Mouse (Mus musculus): Measurements from ENCODE around the gene Mamstr. TPM values are rescaled to one million over a fixed set of nuclear protein-coding genes. Genes with fewer than 3 reads are reported as not detected.

Gene Mamstr
- polyA plus RNA-seq, 1 experiment from 2014 or later, result 2.3 TPM

DNA sequence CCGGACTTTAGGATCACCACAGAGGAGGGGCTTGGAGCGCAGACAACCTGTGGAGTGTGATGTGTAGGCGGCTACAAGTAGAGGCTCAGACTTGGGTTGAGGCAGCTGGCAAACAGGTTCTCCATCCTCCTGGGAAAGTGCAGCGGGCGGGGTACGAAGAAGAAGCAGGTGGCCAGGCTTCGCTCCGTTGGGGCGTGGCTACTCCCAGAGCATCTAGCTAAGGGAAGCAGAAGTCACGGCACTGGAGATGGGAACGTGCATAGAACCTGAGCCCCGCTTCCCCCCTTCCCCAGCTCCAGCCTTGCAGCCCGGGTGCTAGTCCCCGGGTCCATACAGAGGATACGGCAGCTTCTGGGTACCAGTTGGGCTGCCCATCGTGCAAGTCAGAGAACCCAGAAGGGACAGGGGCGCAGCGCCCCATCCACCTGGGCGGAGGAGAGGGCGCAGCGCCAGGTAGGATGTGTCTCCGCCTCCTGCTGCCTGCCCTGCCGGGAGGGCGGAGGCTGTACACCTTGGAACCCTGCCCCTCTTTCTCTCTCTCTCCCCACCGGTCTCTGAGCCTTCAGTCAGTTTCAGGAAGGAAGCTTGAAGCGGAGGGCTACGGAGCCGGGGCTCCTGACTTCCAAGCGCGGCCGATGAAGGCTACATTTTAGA lies 22.6 kb upstream of the Mamstr start, which contains the start of gene Fut1:
TSS of gene Fut1 (plus strand) at position 248 of the 654 bp plus-strand sequence.
- 8% methylated on average over 31 of the region's 31 CpGs for WGBS
- peak within 1 kb of the TSS; percentile 33 for H3K4me3 ChIP-seq
- no peak for DNase-seq (ENCODE audit: low spot score)

DNA sequence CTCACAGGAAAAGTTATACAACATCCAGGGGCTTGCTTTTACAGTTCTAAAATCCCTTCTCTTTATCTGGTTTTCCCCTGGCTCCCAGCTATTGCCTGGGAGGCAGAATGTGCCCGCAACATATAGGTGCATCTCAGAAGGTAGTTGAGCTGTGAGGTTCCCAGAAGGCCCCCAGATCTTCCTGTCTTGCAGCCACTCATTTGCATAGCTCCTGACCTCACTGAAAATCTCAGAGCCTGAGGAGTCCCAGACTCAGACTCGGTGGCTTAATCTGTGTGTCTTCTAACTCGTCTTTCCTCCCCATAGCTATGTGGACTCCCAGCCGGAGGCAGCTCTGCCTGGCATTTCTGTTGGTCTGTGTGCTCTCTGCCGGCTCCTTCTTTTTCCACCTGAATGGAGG lies 21.5 kb upstream of the Mamstr start:
- Histone ChIP-seq H3K4me1 (peaks cover 8% of the 10 kb centered on the region), H3K4me3 (no peak overlapping the region), H3K27ac (no peak overlapping the region), H3K27me3 (ENCODE audit: insufficient read depth, poor library complexity, severe bottlenecking) (peaks cover 73% of the 10 kb centered on the region), H3K9me3 (no peaks in the 10 kb centered on the region), H3K36me3 (no peaks in the 10 kb centered on the region)
- no peak for DNase-seq (ENCODE audit: low spot score)
- 77% methylated on average over 5 of the region's 5 CpGs for WGBS

More for the DNA sequence above, 22.6 kb upstream of the Mamstr start, which contains the start of gene Fut1:
- Histone ChIP-seq H3K4me1 (peaks cover 8% of the 10 kb centered on the region), H3K9me3 (no peaks in the 10 kb centered on the region), H3K27me3 (ENCODE audit: insufficient read depth, poor library complexity, severe bottlenecking) (peaks cover 68% of the 10 kb centered on the region), H3K27ac (no peak within 1 kb of the TSS), H3K36me3 (no peaks in the 10 kb centered on the region)

DNA sequence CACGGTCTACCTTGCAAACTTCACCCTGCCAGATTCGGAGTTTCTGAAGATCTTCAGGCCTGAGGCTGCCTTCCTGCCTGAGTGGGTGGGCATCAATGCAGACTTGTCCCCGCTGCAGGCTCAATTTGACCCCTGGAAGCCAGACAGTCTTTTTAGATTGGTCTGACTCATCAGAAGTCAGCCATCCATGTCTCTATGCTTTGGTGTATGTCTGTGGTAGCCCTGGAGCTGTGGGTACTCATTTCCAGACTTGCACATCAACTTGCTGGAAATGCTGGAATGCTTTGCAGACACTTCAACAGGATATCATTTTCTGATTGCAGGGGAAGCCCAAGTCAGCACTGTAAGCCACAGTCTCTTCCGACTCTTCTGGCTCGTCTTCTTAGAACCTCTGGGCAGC lies 20.2 kb upstream of the Mamstr start:
- Histone ChIP-seq H3K4me1 (peaks cover 8% of the 10 kb centered on the region), H3K27ac (no peak overlapping the region), H3K36me3 (no peaks in the 10 kb centered on the region), H3K27me3 (ENCODE audit: insufficient read depth, poor library complexity, severe bottlenecking) (peaks cover 73% of the 10 kb centered on the region), H3K9me3 (no peaks in the 10 kb centered on the region), H3K4me3 (no peak overlapping the region)
- DNase-seq (ENCODE audit: low spot score), result no peak
- 80% methylated on average over 5 of the region's 5 CpGs for WGBS

DNA sequence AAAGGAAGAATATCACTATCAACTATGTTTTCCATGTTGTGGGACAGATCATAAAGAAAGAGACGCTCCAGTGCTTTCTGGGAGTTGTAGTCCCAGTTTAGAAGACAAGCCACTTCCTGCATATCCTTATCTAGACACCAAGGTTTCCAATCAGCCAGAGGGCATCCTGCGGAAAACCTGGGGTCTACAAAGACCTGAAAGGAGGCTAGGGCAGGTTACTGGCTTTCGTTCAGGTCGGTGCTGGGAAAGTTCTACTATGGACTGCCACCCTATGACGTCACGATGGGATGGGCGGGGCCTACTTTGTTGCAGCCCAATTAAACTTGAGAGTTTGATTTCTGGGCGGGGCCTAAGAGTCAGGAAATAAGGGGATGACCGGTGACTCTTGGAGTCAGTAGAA lies 18.3 kb upstream of the Mamstr start, which contains the start of gene Izumo1:
TSS of gene Izumo1 (plus strand) at position 369 of the 400 bp plus-strand sequence.
- DNase-seq (ENCODE audit: low spot score), result peak; percentile 82
- H3K4me3 ChIP-seq, result peak within 1 kb of the TSS; percentile 10; the same call in 1 of the 2 replicates
- H3K4me1 ChIP-seq, result peaks cover 8% of the 10 kb centered on the region
- H3K9me3 ChIP-seq, result no peaks in the 10 kb centered on the region
- no peak within 1 kb of the TSS for H3K27ac ChIP-seq
- H3K36me3 ChIP-seq, result no peaks in the 10 kb centered on the region
- 16% methylated on average over 9 of the region's 9 CpGs for WGBS
- peaks cover 71% of the 10 kb centered on the region for H3K27me3 ChIP-seq (ENCODE audit: insufficient read depth, poor library complexity, severe bottlenecking)

DNA sequence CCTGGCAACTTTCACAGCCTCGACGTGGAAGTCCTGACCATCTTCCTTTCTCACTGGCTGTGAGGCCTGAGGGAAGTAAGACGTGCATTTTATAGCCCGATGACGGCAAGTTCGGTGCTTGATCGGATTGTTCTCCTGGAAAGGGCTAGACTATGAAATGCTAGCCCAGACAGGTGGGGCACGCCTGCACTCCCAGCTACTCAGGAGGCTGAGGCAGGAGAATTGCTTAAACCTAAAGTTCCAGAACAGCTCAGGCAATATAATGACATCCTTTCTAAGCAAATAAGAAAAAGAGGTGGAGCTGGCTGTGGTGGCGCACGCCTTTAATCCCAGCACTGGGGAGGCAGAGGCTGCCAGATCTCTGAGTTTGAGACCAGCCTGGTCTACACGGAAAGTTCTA lies 16.3 kb upstream of the Mamstr start:
- Histone ChIP-seq H3K4me3 (no peak overlapping the region), H3K27ac (no peak overlapping the region), H3K27me3 (ENCODE audit: insufficient read depth, poor library complexity, severe bottlenecking) (peaks cover 71% of the 10 kb centered on the region), H3K4me1 (peaks cover 6% of the 10 kb centered on the region), H3K36me3 (no peaks in the 10 kb centered on the region), H3K9me3 (no peaks in the 10 kb centered on the region)
- whole genome bisulfite sequencing, result 90% methylated on average over 11 of the region's 11 CpGs
- no peak for DNase-seq (ENCODE audit: low spot score)

DNA sequence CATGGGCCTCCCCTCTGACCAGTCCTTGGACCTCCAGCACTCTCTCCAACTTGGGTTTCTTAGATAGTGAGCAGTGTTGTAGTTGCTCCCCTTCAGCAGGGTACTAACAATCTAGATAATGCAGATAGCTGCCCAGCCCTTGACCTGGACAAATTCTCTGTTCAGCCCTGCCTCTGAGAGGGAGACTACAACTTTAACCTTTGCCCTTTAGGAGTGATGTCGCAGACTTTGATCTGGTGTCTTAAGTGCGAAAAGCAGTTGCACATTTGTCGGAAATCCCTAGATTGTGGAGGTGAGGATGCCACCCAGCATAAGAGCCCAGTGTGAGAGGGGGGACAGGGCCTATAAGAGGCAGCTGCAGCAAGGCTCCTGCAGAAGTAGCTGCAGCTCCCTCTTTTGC lies 15.1 kb upstream of the Mamstr start:
- Histone ChIP-seq H3K9me3 (no peaks in the 10 kb centered on the region), H3K4me1 (peaks cover 13% of the 10 kb centered on the region), H3K36me3 (no peaks in the 10 kb centered on the region), H3K27me3 (ENCODE audit: insufficient read depth, poor library complexity, severe bottlenecking) (peaks cover 68% of the 10 kb centered on the region), H3K27ac (no peak overlapping the region), H3K4me3 (no peak overlapping the region)
- DNase-seq (ENCODE audit: low spot score), result no peak
- 67% methylated on average over 3 of the region's 3 CpGs for WGBS

DNA sequence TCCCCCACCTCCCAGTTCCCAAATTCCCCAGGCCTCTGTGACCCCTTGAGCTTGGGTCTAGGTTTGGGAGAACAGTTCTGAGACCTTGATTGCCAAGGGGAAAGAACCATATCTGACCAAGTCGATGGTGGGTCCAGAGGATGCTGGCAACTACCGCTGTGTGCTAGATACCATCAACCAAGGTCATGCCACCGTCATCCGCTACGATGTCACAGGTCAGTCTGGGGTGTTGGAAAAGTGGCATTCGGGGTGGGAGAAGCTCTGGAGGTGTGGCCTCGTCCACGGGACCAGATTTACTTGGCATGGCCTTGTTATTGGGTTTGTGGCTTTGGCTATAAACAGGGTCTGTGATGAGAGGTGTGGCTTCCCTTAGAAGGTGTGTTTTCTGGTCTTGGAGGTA lies 14.3 kb upstream of the Mamstr start:
- Histone ChIP-seq H3K4me1 (peaks cover 18% of the 10 kb centered on the region), H3K36me3 (0 out of 2 replicates have a peak, but pooled peaks cover under 1% of the 10 kb centered on the region), H3K9me3 (no peaks in the 10 kb centered on the region), H3K27ac (no peak overlapping the region), H3K4me3 (no peak overlapping the region), H3K27me3 (ENCODE audit: insufficient read depth, poor library complexity, severe bottlenecking) (peaks cover 65% of the 10 kb centered on the region)
- WGBS, result 91% methylated on average over 8 of the region's 8 CpGs
- no peak for DNase-seq (ENCODE audit: low spot score)

DNA sequence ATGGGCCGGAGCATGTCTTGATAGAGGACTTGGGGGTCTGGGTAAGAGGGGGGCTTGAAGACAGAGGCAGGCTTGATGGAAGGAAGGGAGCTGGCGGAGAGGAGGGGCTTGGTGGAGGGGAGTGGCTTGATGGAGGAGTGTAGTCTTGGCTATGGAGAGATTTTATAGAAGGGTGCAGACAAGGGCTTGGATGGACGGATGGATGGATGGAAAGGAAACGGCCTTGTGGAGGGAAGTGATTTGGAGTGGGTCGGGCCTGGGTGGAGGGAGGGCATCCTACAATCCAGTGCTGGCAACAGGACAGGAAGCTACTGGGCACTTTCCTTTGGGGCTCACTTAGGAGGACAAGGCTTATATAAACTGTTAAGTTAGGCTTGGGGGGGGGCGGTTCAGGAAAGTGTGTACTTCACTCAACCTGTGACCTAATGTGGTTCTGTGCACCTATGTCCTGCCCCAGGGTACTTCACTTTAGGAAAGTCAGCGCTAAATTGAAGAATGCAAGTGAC lies 13.2 kb upstream of the Mamstr start:
- H3K4me1 ChIP-seq, result peaks cover 16% of the 10 kb centered on the region
- no peaks in the 10 kb centered on the region for H3K9me3 ChIP-seq
- peaks cover 73% of the 10 kb centered on the region for H3K27me3 ChIP-seq (ENCODE audit: insufficient read depth, poor library complexity, severe bottlenecking)
- 0 out of 2 replicates have a peak, but pooled peaks cover 4% of the 10 kb centered on the region for H3K36me3 ChIP-seq
- no peak for DNase-seq (ENCODE audit: low spot score)
- no peak overlapping the region for H3K4me3 ChIP-seq
- WGBS, result 70% methylated on average over 7 of the region's 7 CpGs
- H3K27ac ChIP-seq, result peak overlapping the region; percentile 91; the same call in 1 of the 2 replicates

DNA sequence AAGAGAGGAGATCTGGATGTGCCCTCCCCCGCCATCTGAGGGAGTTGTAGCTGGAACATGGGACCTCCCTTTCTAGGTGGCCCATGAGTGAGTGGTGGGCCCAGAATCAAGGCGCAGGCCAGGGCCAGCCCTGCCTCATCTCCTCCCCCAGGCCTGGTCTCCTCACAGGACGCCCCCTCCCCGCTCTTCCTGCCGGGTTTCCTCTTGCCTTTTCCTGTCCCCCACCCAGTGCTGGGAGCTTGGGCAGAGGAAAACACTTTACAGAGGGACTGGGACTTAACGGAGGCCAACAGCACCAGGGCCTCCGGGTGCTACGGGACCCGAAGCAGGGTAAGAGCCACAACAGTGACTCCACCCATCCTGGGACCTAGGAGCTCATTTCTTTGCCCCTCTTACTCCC lies 12.5 kb upstream of the Mamstr start, which contains the start of gene Rasip1:
TSS of gene Rasip1 (plus strand) at position 228 of the 400 bp plus-strand sequence.
- no peak for DNase-seq (ENCODE audit: low spot score)
- Histone ChIP-seq H3K27me3 (ENCODE audit: insufficient read depth, poor library complexity, severe bottlenecking) (peaks cover 79% of the 10 kb centered on the region), H3K9me3 (no peaks in the 10 kb centered on the region), H3K4me3 (peak within 1 kb of the TSS; percentile 75), H3K4me1 (peaks cover 19% of the 10 kb centered on the region), H3K27ac (peak within 1 kb of the TSS; percentile 91), H3K36me3 (0 out of 2 replicates have a peak, but pooled peaks cover 6% of the 10 kb centered on the region)
- 51% methylated on average over 9 of the region's 9 CpGs for WGBS

DNA sequence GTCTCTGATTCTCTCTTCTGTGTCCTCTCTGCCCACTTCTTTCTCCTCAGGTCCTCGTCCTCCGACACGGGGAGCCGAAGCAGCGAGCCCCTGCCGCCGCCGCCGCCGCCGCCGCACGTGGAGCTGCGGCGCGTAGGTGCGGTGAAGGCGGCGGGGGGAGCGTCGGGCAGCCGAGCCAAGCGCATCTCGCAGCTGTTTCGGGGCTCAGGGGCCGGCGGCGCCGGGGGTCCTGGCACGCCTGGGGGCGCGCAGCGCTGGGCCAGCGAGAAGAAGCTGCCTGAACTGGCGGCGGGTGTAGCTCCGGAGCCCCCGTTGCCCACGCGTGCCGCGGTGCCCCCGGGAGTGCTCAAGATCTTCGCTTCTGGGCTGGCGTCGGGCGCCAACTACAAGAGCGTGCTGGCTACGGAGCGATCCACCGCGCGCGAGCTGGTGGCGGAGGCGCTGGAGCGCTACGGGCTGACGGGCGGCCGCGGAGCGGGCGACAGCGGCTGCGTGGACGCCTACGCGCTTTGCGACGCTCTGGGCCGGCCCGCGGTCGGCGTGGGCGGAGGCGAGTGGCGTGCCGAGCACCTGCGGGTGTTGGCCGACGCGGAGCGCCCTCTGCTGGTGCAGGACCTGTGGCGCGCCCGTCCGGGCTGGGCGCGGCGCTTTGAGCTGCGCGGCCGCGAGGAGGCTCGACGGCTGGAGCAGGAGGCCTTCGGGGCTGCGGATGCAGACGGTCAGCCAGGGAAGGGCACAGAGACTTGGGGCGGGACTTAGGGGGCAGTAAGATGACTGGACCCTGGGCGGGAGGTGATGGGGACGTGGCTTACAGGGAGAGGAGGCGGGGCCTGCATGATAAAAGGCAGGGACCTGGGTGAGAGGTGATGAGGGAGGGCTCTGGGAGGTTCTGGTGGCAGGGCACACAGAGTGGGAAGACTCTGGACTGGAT lies 11.1 kb upstream of the Mamstr start:
- DNase-seq (ENCODE audit: low spot score), result peak; percentile 91
- Histone ChIP-seq H3K27me3 (ENCODE audit: insufficient read depth, poor library complexity, severe bottlenecking) (peaks cover 77% of the 10 kb centered on the region), H3K27ac (peak overlapping the region; percentile 91), H3K36me3 (0 out of 2 replicates have a peak, but pooled peaks cover 11% of the 10 kb centered on the region), H3K4me3 (peak overlapping the region; percentile 75), H3K9me3 (no peaks in the 10 kb centered on the region), H3K4me1 (peaks cover 25% of the 10 kb centered on the region)
- 1% methylated on average over 105 of the region's 105 CpGs for WGBS

DNA sequence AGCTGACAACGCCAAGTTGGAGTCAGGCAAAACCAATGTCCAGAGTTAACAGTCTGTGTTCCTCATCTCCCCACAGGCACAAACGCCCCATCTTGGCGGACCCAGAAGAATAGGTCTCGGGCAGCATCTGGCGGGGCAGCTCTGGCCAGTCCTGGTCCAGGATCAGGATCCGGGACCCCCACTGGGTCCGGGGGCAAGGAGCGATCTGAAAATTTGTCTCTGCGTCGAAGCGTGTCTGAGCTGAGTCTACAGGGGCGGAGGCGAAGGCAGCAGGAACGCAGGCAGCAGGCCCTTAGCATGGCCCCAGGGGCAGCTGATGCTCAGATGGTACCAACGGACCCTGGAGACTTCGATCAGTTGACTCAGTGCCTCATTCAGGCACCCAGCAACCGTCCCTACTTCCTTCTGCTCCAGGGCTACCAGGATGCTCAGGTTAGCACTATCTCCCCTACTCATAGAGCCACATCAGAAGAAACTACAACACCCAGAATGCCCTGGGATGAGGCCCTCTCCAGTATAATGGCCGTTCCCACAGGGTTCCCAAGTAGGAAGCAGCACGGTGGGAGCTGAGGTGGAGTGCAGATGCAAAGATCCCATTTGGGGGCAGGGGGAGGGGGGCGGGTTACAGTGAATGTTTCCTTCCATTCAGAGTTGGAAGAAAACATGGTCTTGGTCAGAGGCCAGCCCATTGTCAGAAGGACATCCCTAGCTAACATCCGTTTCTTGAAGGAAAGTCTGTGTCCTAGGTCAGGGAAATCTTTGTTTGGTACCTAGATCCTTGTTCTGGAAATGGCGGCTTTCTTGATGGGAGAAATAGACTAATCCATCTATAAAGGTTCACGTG lies 9.5 kb upstream of the Mamstr start:
- Histone ChIP-seq H3K4me3 (0 out of 2 replicates have a peak overlapping the region, but pooled peaks have one; percentile 13), H3K9me3 (no peaks in the 10 kb centered on the region), H3K27ac (no peak overlapping the region), H3K4me1 (peaks cover 25% of the 10 kb centered on the region), H3K36me3 (0 out of 2 replicates have a peak, but pooled peaks cover 12% of the 10 kb centered on the region), H3K27me3 (ENCODE audit: insufficient read depth, poor library complexity, severe bottlenecking) (peaks cover 62% of the 10 kb centered on the region)
- WGBS, result 66% methylated on average over 23 of the region's 23 CpGs
- no peak for DNase-seq (ENCODE audit: low spot score)

DNA sequence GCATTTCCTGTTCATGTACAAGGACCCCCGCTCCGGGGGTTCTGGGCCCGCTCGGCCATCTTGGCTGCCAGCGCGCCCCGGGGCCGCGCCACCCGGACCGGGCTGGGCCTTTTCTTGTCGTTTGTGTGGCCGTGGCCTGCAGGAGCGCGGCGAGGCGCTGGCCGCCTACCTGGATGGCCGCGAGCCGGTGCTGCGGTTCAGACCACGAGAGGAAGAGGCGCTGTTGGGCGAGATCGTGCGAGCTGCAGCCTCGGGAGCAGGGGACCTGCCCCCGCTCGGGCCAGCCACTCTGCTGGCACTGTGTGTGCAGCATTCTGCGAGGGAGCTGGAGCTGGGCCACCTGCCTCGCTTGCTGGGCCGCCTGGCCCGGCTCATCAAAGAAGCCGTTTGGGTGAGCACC lies 7.3 kb upstream of the Mamstr start:
- peaks cover 26% of the 10 kb centered on the region for H3K36me3 ChIP-seq
- DNase-seq (ENCODE audit: low spot score), result no peak
- H3K4me3 ChIP-seq, result peak overlapping the region; percentile 54
- peaks cover 33% of the 10 kb centered on the region for H3K4me1 ChIP-seq
- H3K9me3 ChIP-seq, result no peaks in the 10 kb centered on the region
- peak overlapping the region; percentile 87 for H3K27ac ChIP-seq
- WGBS, result 18% methylated on average over 35 of the region's 35 CpGs
- peaks cover 42% of the 10 kb centered on the region for H3K27me3 ChIP-seq (ENCODE audit: insufficient read depth, poor library complexity, severe bottlenecking)
